Mouse (Mus musculus) monocyte, adult 5-6 weeks (primary cell): ENCODE measurements around the gene Chchd2. TPM values are rescaled to one million over a fixed set of nuclear protein-coding genes. Genes with fewer than 3 reads are reported as not detected.
"Not testable (repeated sequence)": the region's sequence is repeated elsewhere in the genome, so short reads cannot be mapped to it uniquely, and the experiment has no call there.

Experiments used
- ATAC-seq: fragments of 153-309, 156-312 bp; replicated peaks from 2 replicates; pipeline ENCODE4 v1.8.0; 2017; ENCODE audit warnings: mild to moderate bottlenecking; ENCODE audit not compliant: low TSS enrichment, insufficient number of reproducible peaks, severe bottlenecking, poor library complexity, low FRiP score
- total RNA-seq: library from RNA; stranded (forward); fragments of 200-1000, 200-491, 200-594 nt; gene quantifications from 3 replicates; pipeline ENCODE4 v1.2.3, GENCODE M21; 2017

Gene Chchd2
- 183 to 342 TPM (median 299 TPM) in 3 replicates for total RNA-seq

GRCm38 (mm10) chr5:129886911-129887636 lies at the start of gene Chchd2:
TSS of gene Chchd2 (minus strand) at chr5:129887470.
- ATAC-seq, result peak; percentile 99

GRCm38 (mm10) chr5:129936941-129937340 lies 49.7 kb upstream of the Chchd2 start:
- ATAC-seq, result no peak

- no peak for ATAC-seq
Measured at GRCm38 (mm10) chr5:129929924-129930855, 42.9 kb upstream of the Chchd2 start.

GRCm38 (mm10) chr5:129925933-129926332 lies 38.7 kb upstream of the Chchd2 start:
- no peak for ATAC-seq

GRCm38 (mm10) chr5:129924820-129925452 lies 37.7 kb upstream of the Chchd2 start:
- ATAC-seq, result no peak

GRCm38 (mm10) chr5:129921972-129922371 lies 34.7 kb upstream of the Chchd2 start:
- no peak for ATAC-seq

GRCm38 (mm10) chr5:129919320-129919719 lies 32.0 kb upstream of the Chchd2 start:
- no peak for ATAC-seq

GRCm38 (mm10) chr5:129918752-129919151 lies 31.5 kb upstream of the Chchd2 start:
- no peak for ATAC-seq

GRCm38 (mm10) chr5:129918065-129918651 lies 30.9 kb upstream of the Chchd2 start:
- no peak for ATAC-seq

- ATAC-seq, result not testable (repeated sequence)
Measured at GRCm38 (mm10) chr5:129915491-129915890, 28.2 kb upstream of the Chchd2 start.

- ATAC-seq, result peak; percentile 78
Measured at GRCm38 (mm10) chr5:129914024-129914423, 26.8 kb upstream of the Chchd2 start.

GRCm38 (mm10) chr5:129909591-129909990 lies 22.3 kb upstream of the Chchd2 start:
- no peak for ATAC-seq

GRCm38 (mm10) chr5:129909147-129909546 lies 21.9 kb upstream of the Chchd2 start:
- ATAC-seq, result no peak

GRCm38 (mm10) chr5:129908242-129908965 lies 21.1 kb upstream of the Chchd2 start, which contains the start of gene Nupr1l:
TSS of gene Nupr1l (plus strand) at chr5:129908540.
- peak; percentile 86 for ATAC-seq

- ATAC-seq, result no peak
Measured at GRCm38 (mm10) chr5:129907775-129908174, 20.5 kb upstream of the Chchd2 start.

- ATAC-seq, result no peak
Measured at GRCm38 (mm10) chr5:129898449-129898848, 11.2 kb upstream of the Chchd2 start, which contains the start of gene Phkg1. TSS of gene Phkg1 (minus strand) at chr5:129898549.

GRCm38 (mm10) chr5:129895198-129896088 lies 8.2 kb upstream of the Chchd2 start, which contains the start of gene Zbed5:
TSS of gene Zbed5 (plus strand) at chr5:129895723.
- ATAC-seq, result peak; percentile 100
